Mouse (Mus musculus) left cerebral cortex, postnatal 14 days (tissue): ENCODE measurements at regions not wholly inside any gene's neighbourhood (a gene's known extent, or its start where the extent isn't known, plus 50 kb on each side); places are given as distances from the start of the nearest gene placed in this dataset.
A peak's percentile ranks its signal among the peaks of the same experiment; 100 is the strongest.

Experiments used
- DNase-seq, 2 experiments: peaks; one replicate each; pipeline ENCODE4 v3.0.0; 2021 to 2022; ENCODE audit warnings: low spot score in 2 of 2, mixed read lengths in 1 of 2
- intact Hi-C: fragments of 180-260 bp; cut with DNase I; formaldehyde crosslinking; loops from one replicate; pipeline ENCODE4 v1.15.1; 2025

- DNase-seq = peak; percentile 2 to 3
- intact Hi-C loops = no loop called here
Measured at GRCm38 (mm10) chrX:122021749-122022148, 375.5 kb downstream of the Nap1l3 start.
